Mouse (Mus musculus) myocyte (in vitro differentiated cells): ENCODE measurements around the gene Gpr183.

Experiments
- CEBPB ChIP-seq: IDR thresholded peaks from 2 replicates; pipeline ENCODE4 v1.6.1; 2011; ENCODE audit warnings: mild to moderate bottlenecking, moderate library complexity; ENCODE audit not compliant: poor library complexity, insufficient read depth, severe bottlenecking
- E2F4 ChIP-seq: IDR thresholded peaks from one replicate; pipeline ENCODE4 v1.6.1; 2011; ENCODE audit warnings: mild to moderate bottlenecking, control low read depth, moderate library complexity; ENCODE audit not compliant: insufficient read depth
- MAX ChIP-seq: IDR thresholded peaks from one replicate; pipeline ENCODE4 v1.6.1; 2011; ENCODE audit warnings: low read depth, mild to moderate bottlenecking, control low read depth
- MYOD1 ChIP-seq, 3 experiments: IDR thresholded peaks; one replicate each; pipeline ENCODE4 v1.6.1; 2011; ENCODE audit warnings: control low read depth in 2 of 3, low read depth in 2 of 3, mild to moderate bottlenecking in 2 of 3, moderate library complexity in 1 of 3; ENCODE audit not compliant: insufficient read length in 2 of 3, control insufficient read depth in 1 of 3
- POLR2A ChIP-seq: IDR thresholded peaks from one replicate; pipeline ENCODE4 v1.6.1; 2011; ENCODE audit warnings: low read depth, mild to moderate bottlenecking, control low read depth, moderate library complexity; ENCODE audit not compliant: insufficient read length
- POLR2AphosphoS2 ChIP-seq: IDR thresholded peaks from one replicate; pipeline ENCODE4 v1.6.1; 2011; ENCODE audit warnings: low read depth, control low read depth; ENCODE audit not compliant: insufficient read length
- REST ChIP-seq: IDR thresholded peaks from one replicate; pipeline ENCODE4 v1.6.1; 2011; ENCODE audit warnings: mild to moderate bottlenecking, control low read depth, moderate library complexity; ENCODE audit not compliant: insufficient read depth, insufficient read length
- TCF12 ChIP-seq: IDR thresholded peaks from one replicate; pipeline ENCODE4 v1.6.1; 2011; ENCODE audit warnings: mild to moderate bottlenecking, control low read depth; ENCODE audit not compliant: poor library complexity, insufficient read depth, severe bottlenecking
- USF1 ChIP-seq: IDR thresholded peaks from one replicate; pipeline ENCODE4 v1.6.1; 2011; ENCODE audit warnings: low read depth, mild to moderate bottlenecking, control low read depth, moderate library complexity

GRCm38 (mm10) chr14:121958041-121958750 is 6.8 kb downstream of the Gpr183 start:
- TF ChIP-seq USF1: no peak
- TF ChIP-seq POLR2A: no peak
- no peak for TF ChIP-seq MAX
- no peak for TF ChIP-seq CEBPB
- TF ChIP-seq MYOD1 (IDR thresholded peaks at IDR 0.05; ENCODE audit: control insufficient read depth in 1 of 3, insufficient read length in 2 of 3, low read depth in 2 of 3): no peak
- no peak for TF ChIP-seq POLR2AphosphoS2
- no peak for TF ChIP-seq TCF12
- no peak for TF ChIP-seq REST
- no peak for TF ChIP-seq E2F4
